Mouse (Mus musculus) embryonic facial prominence, embryonic 10.5 days (tissue): Measurements from ENCODE around the gene Sgta. TPM values are rescaled to one million over a fixed set of nuclear protein-coding genes. Genes with fewer than 3 reads are reported as not detected.
"Not testable (repeated sequence)": the region's sequence is repeated elsewhere in the genome, so short reads cannot be mapped to it uniquely, and the experiment has no call there.

ENCODE experiments used
- DNase-seq: peaks from one replicate; pipeline ENCODE4 v3.0.0-alpha.2; 2017; ENCODE audit warnings: low spot score
- H3K27ac ChIP-seq: fragments of 300-500 bp; sonication (generic); replicated peaks from 2 replicates; pipeline ENCODE4 v1.5.1; 2016; ENCODE audit warnings: mild to moderate bottlenecking
- H3K27me3 ChIP-seq: fragments of 300-500 bp; sonication (generic); replicated peaks from 2 replicates; pipeline ENCODE4 v1.6.1; 2016; ENCODE audit warnings: low read depth, mild to moderate bottlenecking; ENCODE audit not compliant: poor library complexity, severe bottlenecking
- H3K36me3 ChIP-seq: fragments of 300-500 bp; sonication (generic); replicated peaks from 2 replicates; pipeline ENCODE4 v1.6.1; 2016; ENCODE audit warnings: mild to moderate bottlenecking, moderate library complexity
- H3K4me1 ChIP-seq: fragments of 300-500 bp; sonication (generic); 2 replicates; pipeline ENCODE4 v1.6.1; 2016
- H3K4me3 ChIP-seq: fragments of 300-500 bp; sonication (generic); 2 replicates; pipeline ENCODE4 v1.5.1; 2016; ENCODE audit warnings: mild to moderate bottlenecking, moderate library complexity
- H3K9me3 ChIP-seq: fragments of 300-500 bp; sonication (generic); 2 replicates; pipeline ENCODE4 v1.6.1; 2016; ENCODE audit warnings: mild to moderate bottlenecking
- WGBS: fragments of 180-500 bp; shearing (Covaris S2); methylation state at CpG from one replicate; pipeline ENCODE4 v1.1.7; 2016; 5-methylcytosine and 5-hydroxymethylcytosine counted together
- polyA plus RNA-seq: library from polyadenylated mRNA; unstranded; fragments of >200 nt; fragmentation: Nextera tagmentation; extraction: Ambion mirVana; gene quantifications from 2 replicates; pipeline ENCODE4 v1.2.1, GENCODE M21; 2016

Sgta gene
- polyA plus RNA-seq, 1 experiment from 2014 or later: 289 TPM

DNA sequence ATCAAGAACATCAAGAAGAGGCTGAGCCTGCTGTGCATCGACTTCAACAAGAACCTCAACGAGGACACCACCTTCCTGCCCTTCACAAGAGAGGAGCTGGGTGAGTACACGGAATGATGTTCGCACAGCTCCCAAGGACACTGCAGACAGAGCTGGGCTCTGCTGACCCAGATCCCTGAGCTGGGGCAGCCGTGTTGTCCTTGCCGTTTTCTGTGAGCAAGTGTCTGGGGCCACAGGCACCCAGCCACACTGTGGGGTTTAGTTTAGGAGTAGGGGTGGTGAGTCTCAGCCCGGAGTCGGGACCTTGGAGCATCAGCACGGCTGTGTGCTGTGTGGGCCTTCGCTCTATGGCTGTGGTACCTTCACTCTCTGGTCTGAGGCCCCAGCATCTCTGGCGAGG, 17.9 kb upstream of the Sgta start:
- WGBS: 91% methylated on average over 11 of the region's 11 CpGs

GRCm38 (mm10) chr10:81076356-81076755, 16.4 kb upstream of the Sgta start:
- H3K27ac ChIP-seq: no peak overlapping the region
- WGBS: 94% methylated on average over 1 of the region's 1 CpGs
- no peak overlapping the region for H3K4me3 ChIP-seq
- H3K27me3 ChIP-seq: no peaks in the 10 kb centered on the region
- H3K36me3 ChIP-seq: peaks cover 99% of the 10 kb centered on the region
- peaks cover 5% of the 10 kb centered on the region for H3K4me1 ChIP-seq
- H3K9me3 ChIP-seq: 0 out of 2 replicates have a peak, but pooled peaks cover 2% of the 10 kb centered on the region
- DNase-seq: no peak

More for the DNA sequence above, 17.9 kb upstream of the Sgta start:
- H3K4me1 ChIP-seq: no peaks in the 10 kb centered on the region
- no peak overlapping the region for H3K4me3 ChIP-seq
- peaks cover 100% of the 10 kb centered on the region for H3K36me3 ChIP-seq
- no peak overlapping the region for H3K27ac ChIP-seq
- DNase-seq: no peak
- H3K27me3 ChIP-seq: no peaks in the 10 kb centered on the region
- 0 out of 2 replicates have a peak, but pooled peaks cover 2% of the 10 kb centered on the region for H3K9me3 ChIP-seq

DNA sequence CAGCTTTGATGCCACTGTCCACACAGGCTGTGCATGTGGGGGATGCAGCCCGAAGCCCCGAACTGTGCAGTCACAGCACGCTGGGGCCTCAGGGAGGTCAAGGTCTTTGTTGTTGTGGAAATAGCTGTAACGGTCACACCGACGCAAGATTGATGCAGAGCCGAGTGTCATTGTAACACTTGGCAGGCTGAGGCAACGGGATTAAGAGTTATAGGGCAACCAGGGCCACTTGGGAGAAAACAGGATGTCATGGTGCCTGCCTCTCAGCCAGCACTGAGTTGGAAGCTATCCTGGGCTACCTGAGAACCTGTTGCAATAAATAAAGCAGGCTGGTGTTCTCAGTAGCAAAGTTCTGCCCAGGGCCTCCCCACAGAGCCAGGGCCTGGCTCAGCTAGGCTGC, 15.8 kb upstream of the Sgta start:
- Histone ChIP-seq H3K4me3 (peak overlapping the region; percentile 6; the same call in 1 of the 2 replicates), H3K36me3 (peaks cover 92% of the 10 kb centered on the region), H3K4me1 (peaks cover 12% of the 10 kb centered on the region), H3K27ac (no peak overlapping the region), H3K27me3 (no peaks in the 10 kb centered on the region), H3K9me3 (0 out of 2 replicates have a peak, but pooled peaks cover 2% of the 10 kb centered on the region)
- no peak for DNase-seq
- 92% methylated on average over 8 of the region's 8 CpGs for WGBS

- H3K27ac ChIP-seq: no peak overlapping the region
- peaks cover 26% of the 10 kb centered on the region for H3K4me1 ChIP-seq
- peaks cover 70% of the 10 kb centered on the region for H3K36me3 ChIP-seq
- 0 out of 2 replicates have a peak, but pooled peaks cover 2% of the 10 kb centered on the region for H3K9me3 ChIP-seq
- H3K4me3 ChIP-seq: no peak overlapping the region
- 63% methylated on average over 7 of the region's 7 CpGs for WGBS
- no peaks in the 10 kb centered on the region for H3K27me3 ChIP-seq
- peak; percentile 25 for DNase-seq
These were observed 13.5 kb upstream of the Sgta start for GRCm38 (mm10) chr10:81073464-81073863.

DNA sequence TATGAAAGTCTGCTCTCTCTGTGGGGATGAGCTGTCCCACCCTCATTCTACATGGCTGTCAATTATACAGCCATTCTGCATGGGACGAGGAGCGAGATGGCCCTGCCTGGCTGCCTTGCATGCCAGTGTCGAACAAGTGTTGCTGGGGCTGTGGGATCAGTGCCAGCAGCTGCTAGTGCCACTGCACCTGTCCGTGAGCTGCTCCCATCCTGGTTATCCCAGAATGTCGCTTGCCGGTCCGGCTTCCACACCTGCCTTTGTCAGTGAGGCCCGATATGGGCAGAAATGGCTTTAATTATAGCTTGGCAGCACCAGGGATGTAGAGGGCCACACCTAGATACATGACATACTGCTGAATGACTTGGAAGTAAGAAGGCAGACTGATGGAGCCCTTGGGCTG, 12.3 kb upstream of the Sgta start:
- H3K36me3 ChIP-seq: peaks cover 58% of the 10 kb centered on the region
- no peak overlapping the region for H3K27ac ChIP-seq
- DNase-seq: no peak
- H3K9me3 ChIP-seq: 0 out of 2 replicates have a peak, but pooled peaks cover 2% of the 10 kb centered on the region
- WGBS: 95% methylated on average over 8 of the region's 8 CpGs
- H3K27me3 ChIP-seq: no peaks in the 10 kb centered on the region
- H3K4me1 ChIP-seq: peaks cover 26% of the 10 kb centered on the region
- H3K4me3 ChIP-seq: no peak overlapping the region

- WGBS: under 1% methylated on average over 35 of the region's 35 CpGs
- H3K27ac ChIP-seq: peak within 1 kb of the TSS; percentile 88
- peak; percentile 100 for DNase-seq
- H3K27me3 ChIP-seq: no peaks in the 10 kb centered on the region
- 0 out of 2 replicates have a peak, but pooled peaks cover 2% of the 10 kb centered on the region for H3K9me3 ChIP-seq
- peaks cover 33% of the 10 kb centered on the region for H3K36me3 ChIP-seq
- peaks cover 28% of the 10 kb centered on the region for H3K4me1 ChIP-seq
- H3K4me3 ChIP-seq: peak within 1 kb of the TSS; percentile 87
These were observed 9.9 kb upstream of the Sgta start, which contains the start of gene Thop1 for GRCm38 (mm10) chr10:81069836-81070235. TSS of gene Thop1 (plus strand) at chr10:81070035.

DNA sequence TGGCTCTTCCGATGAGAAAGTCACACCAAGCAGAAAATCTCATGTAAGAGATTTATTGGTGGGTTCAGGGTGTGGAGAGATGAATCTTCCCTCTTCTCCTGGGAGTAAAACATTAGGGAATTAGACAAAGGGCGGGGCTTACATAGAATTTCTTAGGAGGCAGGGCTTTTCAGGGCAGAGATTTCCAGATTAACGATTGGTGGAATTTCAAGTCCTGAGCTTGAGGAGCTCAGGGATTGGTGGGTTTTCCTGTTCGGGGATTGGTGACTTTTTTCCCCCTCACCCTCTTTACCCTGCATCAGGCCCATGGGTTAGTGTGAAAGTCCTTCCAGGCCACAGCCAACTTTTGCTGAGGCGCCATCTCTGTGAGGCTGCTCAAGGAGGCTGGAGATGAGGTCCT, 8.7 kb upstream of the Sgta start:
- Histone ChIP-seq H3K36me3 (peaks cover 22% of the 10 kb centered on the region), H3K9me3 (0 out of 2 replicates have a peak, but pooled peaks cover 2% of the 10 kb centered on the region), H3K27me3 (no peaks in the 10 kb centered on the region), H3K4me1 (peaks cover 28% of the 10 kb centered on the region), H3K27ac (no peak overlapping the region; the same call in 1 of the 2 replicates), H3K4me3 (no peak overlapping the region)
- DNase-seq: no peak
- 78% methylated on average over 5 of the region's 5 CpGs for WGBS

DNA sequence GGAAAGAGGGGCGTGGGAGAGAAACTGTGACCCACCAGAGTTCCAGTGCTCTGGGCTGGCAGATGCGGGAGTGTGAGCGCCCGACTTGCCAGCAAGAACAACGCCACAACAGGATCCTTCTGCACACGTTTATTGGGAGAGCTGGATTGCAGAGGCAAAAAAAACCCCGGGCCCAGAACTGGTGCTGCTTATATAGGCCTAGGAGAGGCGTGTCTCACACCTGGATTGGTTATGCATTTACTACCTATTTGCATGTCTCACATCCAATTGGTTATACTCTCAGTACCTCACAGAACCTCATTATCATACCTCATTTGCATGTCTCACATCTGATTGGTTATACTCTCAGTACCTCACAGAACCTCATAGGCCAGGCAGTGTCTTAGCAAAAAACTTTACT, 4.5 kb upstream of the Sgta start:
- 87% methylated on average over 8 of the region's 8 CpGs for WGBS
- H3K27me3 ChIP-seq, H3K4me3 ChIP-seq: not testable (repeated sequence)

DNA sequence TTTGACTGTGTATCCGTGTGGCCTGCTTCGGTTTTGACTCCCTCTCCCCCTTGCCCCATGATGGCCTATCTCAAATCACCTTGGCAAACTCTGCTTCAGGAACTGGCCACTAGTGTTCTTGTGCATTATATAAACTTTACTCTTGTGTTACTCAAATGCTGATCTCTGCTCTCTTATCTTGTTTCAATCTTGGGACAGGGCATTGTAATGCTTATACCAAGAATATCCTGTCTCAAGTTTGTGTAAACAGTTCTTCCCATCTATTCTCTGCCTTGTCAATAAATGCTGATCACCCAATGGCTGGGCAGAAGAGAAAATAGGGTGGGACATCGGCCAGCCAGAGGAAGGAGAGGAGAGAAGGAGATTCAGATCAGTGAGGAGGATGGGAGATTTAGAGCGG, 2.7 kb upstream of the Sgta start:
- Histone ChIP-seq H3K9me3 (no peaks in the 10 kb centered on the region), H3K4me3 (no peak overlapping the region), H3K36me3 (peaks cover 6% of the 10 kb centered on the region), H3K27ac (no peak overlapping the region), H3K4me1 (peaks cover 20% of the 10 kb centered on the region), H3K27me3 (no peaks in the 10 kb centered on the region)
- 66% methylated on average over 4 of the region's 4 CpGs for WGBS
- DNase-seq: no peak

More for the DNA sequence above, 4.5 kb upstream of the Sgta start:
- peaks cover 12% of the 10 kb centered on the region for H3K4me1 ChIP-seq
- H3K9me3 ChIP-seq, H3K36me3 ChIP-seq, H3K27ac ChIP-seq, DNase-seq: not testable (repeated sequence)

DNA sequence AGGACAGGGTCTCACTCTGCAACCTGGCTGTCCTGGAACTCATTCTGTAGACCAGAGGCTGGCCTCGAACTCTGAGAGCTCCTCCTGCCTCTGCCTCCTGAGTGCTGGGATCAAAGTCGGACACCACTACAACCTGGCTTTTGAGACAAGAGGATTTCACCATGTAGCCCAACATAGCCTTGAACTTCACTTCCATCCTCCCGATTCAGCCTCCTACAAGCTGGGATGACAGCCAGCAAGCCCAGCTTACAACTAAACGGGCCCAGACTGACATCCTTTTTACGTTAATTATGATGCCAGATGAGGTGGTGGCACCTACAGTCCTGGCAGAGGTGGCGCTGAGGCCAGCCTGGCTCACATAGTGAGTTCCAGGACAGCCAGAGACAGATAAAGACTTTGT, 1.1 kb downstream of the Sgta start:
- H3K27ac ChIP-seq: no peak overlapping the region
- peaks cover 39% of the 10 kb centered on the region for H3K36me3 ChIP-seq
- H3K4me1 ChIP-seq: peaks cover 32% of the 10 kb centered on the region
- no peaks in the 10 kb centered on the region for H3K27me3 ChIP-seq
- 94% methylated on average over 6 of the region's 6 CpGs for WGBS
- DNase-seq: no peak
- peak overlapping the region; percentile 88 for H3K4me3 ChIP-seq
- H3K9me3 ChIP-seq: no peaks in the 10 kb centered on the region

DNA sequence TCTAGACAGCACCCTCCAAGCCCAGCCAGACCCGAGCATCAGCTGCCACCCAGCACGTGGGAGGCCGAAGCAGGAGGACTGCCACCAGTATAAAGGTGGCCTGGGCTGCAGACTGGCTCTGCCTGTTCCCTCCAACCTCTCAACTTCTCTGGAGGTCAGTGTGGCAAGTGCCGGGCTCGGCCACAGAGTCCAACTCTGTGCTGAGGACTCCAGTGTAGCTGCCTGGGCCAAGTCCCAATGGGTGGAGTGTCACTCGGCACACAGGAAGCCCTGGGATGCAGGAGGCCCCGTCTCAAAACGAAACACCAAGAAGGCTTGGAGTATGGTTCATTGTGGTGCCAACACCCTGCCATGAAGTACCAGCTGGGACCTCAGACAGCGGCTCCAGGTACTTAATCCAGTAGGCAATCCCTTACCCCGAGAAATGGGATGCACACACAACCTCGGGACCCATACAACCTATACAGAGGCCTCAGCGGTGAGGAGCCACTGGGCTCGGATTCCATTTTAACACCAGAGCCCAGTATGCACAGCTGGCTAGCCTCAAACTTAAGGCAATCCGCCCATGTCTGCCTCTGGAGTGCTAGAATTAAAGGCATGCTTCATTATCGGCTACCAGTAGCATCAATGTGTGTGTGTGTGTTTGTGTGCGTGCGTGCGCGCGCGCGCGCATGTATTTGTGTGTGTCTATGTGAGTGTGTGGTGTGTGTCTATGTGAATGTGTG, 2.4 kb downstream of the Sgta start:
- H3K9me3 ChIP-seq: no peaks in the 10 kb centered on the region
- no peak overlapping the region for H3K27ac ChIP-seq
- H3K36me3 ChIP-seq: peaks cover 51% of the 10 kb centered on the region
- 95% methylated on average over 23 of the region's 23 CpGs for WGBS
- 0 out of 2 replicates have a peak overlapping the region, but pooled peaks have one; percentile 0 for H3K4me3 ChIP-seq
- H3K4me1 ChIP-seq: peaks cover 32% of the 10 kb centered on the region
- no peak for DNase-seq
- H3K27me3 ChIP-seq: no peaks in the 10 kb centered on the region

DNA sequence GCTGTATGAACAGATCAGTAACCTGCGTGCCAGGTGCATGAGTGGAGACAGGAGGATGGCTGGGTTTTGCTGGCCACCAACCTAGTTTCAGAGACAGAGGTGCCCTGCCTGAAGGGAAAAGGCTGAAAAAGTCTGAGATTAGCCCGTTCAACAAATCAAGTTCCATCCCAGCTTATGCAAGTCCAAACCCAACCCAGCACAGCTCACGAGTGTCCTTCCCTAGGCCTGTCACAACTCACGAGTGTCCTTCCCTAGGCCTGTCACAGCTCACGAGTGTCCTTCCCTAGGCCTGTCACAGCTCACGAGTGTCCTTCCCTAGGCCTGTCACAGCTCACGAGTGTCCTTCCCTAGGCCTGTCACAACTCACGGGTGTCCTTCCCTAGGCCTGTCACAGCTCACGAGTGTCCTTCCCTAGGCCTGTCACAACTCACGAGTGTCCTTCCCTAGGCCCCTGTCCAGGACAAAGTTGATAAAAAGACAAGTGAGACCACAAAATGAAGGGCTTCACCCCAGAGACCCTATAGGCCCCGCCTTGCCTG, 4.1 kb downstream of the Sgta start:
- H3K27me3 ChIP-seq, DNase-seq, H3K27ac ChIP-seq, H3K4me3 ChIP-seq, H3K9me3 ChIP-seq: not testable (repeated sequence)
- WGBS: 85% methylated on average over 11 of the region's 11 CpGs
- H3K4me1 ChIP-seq: peaks cover 32% of the 10 kb centered on the region
- H3K36me3 ChIP-seq: peaks cover 68% of the 10 kb centered on the region

DNA sequence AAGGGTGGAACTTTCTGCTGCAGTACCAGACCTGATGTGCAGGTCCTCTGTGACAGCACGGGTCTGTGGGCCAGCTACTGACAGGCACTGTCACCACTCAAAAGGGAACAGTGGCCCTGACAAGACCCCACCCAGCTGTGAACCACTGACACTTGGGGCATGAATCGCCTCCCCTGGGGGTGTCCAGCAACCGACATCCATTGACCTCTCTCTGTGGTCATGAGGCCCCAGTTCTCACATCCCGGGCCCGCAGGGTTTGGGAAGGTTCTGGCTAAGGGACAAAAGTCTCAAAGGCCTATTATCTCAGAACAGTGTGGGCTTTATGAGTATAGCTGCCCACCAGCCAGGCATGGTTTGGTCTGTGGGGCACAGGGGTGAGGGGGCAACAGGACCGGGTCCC, 4.8 kb downstream of the Sgta start:
- Histone ChIP-seq H3K9me3 (no peaks in the 10 kb centered on the region), H3K36me3 (peaks cover 75% of the 10 kb centered on the region), H3K27me3 (no peaks in the 10 kb centered on the region), H3K4me3 (no peak overlapping the region), H3K4me1 (peaks cover 32% of the 10 kb centered on the region), H3K27ac (no peak overlapping the region)
- 77% methylated on average over 6 of the region's 6 CpGs for WGBS
- no peak for DNase-seq
